Mouse (Mus musculus) right cerebral cortex, postnatal 4 days (tissue): ENCODE measurements around the gene Trib2.
A peak's percentile ranks its signal among the peaks of the same experiment; 100 is the strongest.

Experiments used
- DNase-seq: peaks from one replicate; pipeline ENCODE4 v3.0.0-alpha.2; 2022

The Trib2 gene

GRCm38 (mm10) chr12:15761453-15762116 is 55.1 kb downstream of the Trib2 start:
- peak; percentile 18 for DNase-seq

GRCm38 (mm10) chr12:15760684-15761083 is 56.0 kb downstream of the Trib2 start:
- DNase-seq = no peak

GRCm38 (mm10) chr12:15758866-15759265 is 57.9 kb downstream of the Trib2 start:
- peak; percentile 10 for DNase-seq

- DNase-seq = no peak
These were observed 59.4 kb downstream of the Trib2 start for GRCm38 (mm10) chr12:15757351-15757750.

DNA sequence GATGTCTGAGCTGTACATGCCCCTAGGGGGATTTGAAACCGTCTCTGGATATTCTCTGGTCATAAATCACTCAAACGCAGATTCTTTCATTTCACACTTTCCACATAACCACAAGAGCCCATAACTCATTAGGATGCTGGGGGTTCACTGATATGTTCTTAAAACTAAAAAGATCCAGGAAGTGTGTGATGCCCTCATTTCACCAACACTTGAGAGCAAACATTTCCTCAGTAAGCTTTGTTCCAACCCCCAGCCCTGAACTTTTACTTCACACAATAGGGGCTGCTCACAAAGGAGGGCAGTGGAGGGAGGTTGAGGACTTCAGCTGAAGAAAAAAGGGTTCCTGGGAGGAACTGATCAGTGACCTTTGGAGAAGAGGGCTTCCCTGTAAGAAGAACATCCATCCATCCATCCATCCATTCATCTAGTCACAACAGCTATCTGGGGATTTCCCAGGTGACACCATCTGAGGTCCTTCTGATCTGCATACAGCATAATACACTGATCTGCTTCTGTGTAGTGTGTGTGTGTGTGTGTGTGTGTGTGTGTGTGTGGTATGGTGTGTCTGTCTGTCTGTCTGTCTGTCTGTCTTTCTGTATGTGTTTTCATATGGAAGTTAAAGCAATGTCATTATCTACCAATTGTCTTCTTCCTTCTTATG is 61.6 kb downstream of the Trib2 start:
- no peak for DNase-seq

DNA sequence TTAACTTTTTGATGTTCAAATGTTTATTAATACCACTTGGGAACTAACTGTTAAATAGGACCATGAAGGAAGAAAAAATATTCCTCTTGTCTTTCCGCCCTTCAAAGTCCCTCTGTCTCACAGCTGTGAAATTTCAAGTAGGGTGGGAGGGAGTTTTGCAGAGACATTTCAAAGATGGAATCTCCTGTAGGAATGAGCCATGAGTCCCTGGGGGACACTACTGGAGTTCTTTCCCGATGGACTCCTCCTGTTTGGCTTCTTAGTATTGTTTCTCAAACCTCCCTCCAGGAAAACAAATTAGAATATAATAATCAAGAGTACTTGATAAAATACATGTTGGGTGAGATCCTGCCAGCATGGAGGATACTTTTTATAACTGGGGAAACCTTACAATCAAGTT is 62.1 kb downstream of the Trib2 start:
- DNase-seq = no peak

GRCm38 (mm10) chr12:15749646-15750195 is 67.0 kb downstream of the Trib2 start:
- no peak for DNase-seq

DNA sequence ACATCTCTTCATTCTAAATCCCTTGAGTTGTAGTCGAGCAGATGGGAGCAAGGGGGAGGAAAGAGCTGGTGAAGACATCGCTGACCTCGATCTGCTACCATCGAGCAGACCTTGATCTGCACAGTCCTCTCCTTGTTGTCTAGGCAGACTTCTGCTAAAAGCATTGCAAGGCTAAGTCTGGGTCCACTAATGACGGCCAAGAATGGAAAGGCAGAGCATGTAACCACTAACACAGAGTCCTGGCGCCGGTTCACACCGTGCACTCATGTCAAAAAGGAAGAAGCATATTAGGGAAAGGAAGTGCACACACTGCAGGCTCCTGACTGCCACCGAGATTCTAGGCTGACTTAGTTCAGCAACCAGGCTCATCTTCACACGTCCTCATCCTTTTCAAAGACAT is 71.0 kb downstream of the Trib2 start:
- no peak for DNase-seq
